Mouse (Mus musculus) stomach, embryonic 14.5 days (tissue): ENCODE measurements at regions not wholly inside any gene's neighbourhood (a gene's known extent, or its start where the extent isn't known, plus 50 kb on each side); places are given as distances from the start of the nearest gene placed in this dataset.

Experiments
- ATAC-seq: fragments of 200-750 bp; cut with Nextera tagmentation; 2 replicates; pipeline ENCODE4 v1.8.0; 2017; ENCODE audit warnings: low read depth, moderate TSS enrichment; ENCODE audit not compliant: insufficient number of reproducible peaks, insufficient read depth, low FRiP score
- H3K27ac ChIP-seq: fragments of 300-500 bp; sonication (generic); 2 replicates; pipeline ENCODE4 v1.5.1; 2014; ENCODE audit warnings: mild to moderate bottlenecking, low read length, moderate library complexity, mixed read lengths
- H3K27me3 ChIP-seq: fragments of 300-500 bp; sonication (generic); 2 replicates; pipeline ENCODE4 v1.6.1; 2014; ENCODE audit warnings: low read length, control low read depth, mixed read lengths; ENCODE audit not compliant: control insufficient read depth, insufficient read depth
- H3K36me3 ChIP-seq: fragments of 300-500 bp; sonication (generic); 2 replicates; pipeline ENCODE4 v1.6.1; 2014; ENCODE audit warnings: mild to moderate bottlenecking, control low read depth, low read length, moderate library complexity, mixed read lengths; ENCODE audit not compliant: control insufficient read depth, insufficient read depth
- H3K4me1 ChIP-seq: fragments of 300-500 bp; sonication (generic); 2 replicates; pipeline ENCODE4 v1.6.1; 2014; ENCODE audit warnings: low read length, control low read depth, mixed read lengths; ENCODE audit not compliant: control insufficient read depth, insufficient read depth
- H3K4me2 ChIP-seq: fragments of 300-500 bp; sonication (generic); replicated peaks from 2 replicates; pipeline ENCODE4 v1.6.1; 2014; ENCODE audit warnings: low read depth, low read length, control low read depth
- H3K4me3 ChIP-seq: fragments of 300-500 bp; sonication (generic); 2 replicates; pipeline ENCODE4 v1.5.1; 2014; ENCODE audit warnings: low read depth, low read length, control low read depth
- H3K9ac ChIP-seq: fragments of 300-500 bp; sonication (generic); replicated peaks from 2 replicates; pipeline ENCODE4 v1.6.1; 2014; ENCODE audit warnings: low read depth, mild to moderate bottlenecking, control low read depth, low read length, moderate library complexity, mixed read lengths
- H3K9me3 ChIP-seq: fragments of 300-500 bp; sonication (generic); 2 replicates; pipeline ENCODE4 v1.6.1; 2016; ENCODE audit warnings: low read depth, low read length, control low read depth; ENCODE audit not compliant: control insufficient read depth
- WGBS: fragments of 180-500 bp; shearing (Covaris S2); extraction: QIAGEN DNeasy Blood & Tissue Kit; methylation state at CpG from one replicate; pipeline ENCODE4 v1.1.7; 2014; 5-methylcytosine and 5-hydroxymethylcytosine counted together

GRCm38 (mm10) chr10:100685748-100686147, 95.5 kb downstream of the 1700017N19Rik start:
- H3K4me3 ChIP-seq: no peak overlapping the region
- H3K4me2 ChIP-seq: no peak overlapping the region
- H3K4me1 ChIP-seq: no peaks in the 10 kb centered on the region
- no peak for ATAC-seq
- H3K27me3 ChIP-seq: no peaks in the 10 kb centered on the region
- H3K9ac ChIP-seq: no peak overlapping the region
- no peaks in the 10 kb centered on the region for H3K36me3 ChIP-seq
- WGBS: 67% methylated on average over 3 of the region's 3 CpGs
- H3K27ac ChIP-seq: no peak overlapping the region
- H3K9me3 ChIP-seq: no peaks in the 10 kb centered on the region

GRCm38 (mm10) chr10:100695944-100696343, 105.7 kb downstream of the 1700017N19Rik start:
- H3K27me3 ChIP-seq: no peaks in the 10 kb centered on the region
- WGBS: 87% methylated on average over 2 of the region's 2 CpGs
- no peaks in the 10 kb centered on the region for H3K9me3 ChIP-seq
- H3K9ac ChIP-seq: no peak overlapping the region
- no peak overlapping the region for H3K4me3 ChIP-seq
- no peaks in the 10 kb centered on the region for H3K4me1 ChIP-seq
- ATAC-seq: no peak
- H3K27ac ChIP-seq: no peak overlapping the region
- H3K4me2 ChIP-seq: no peak overlapping the region
- no peaks in the 10 kb centered on the region for H3K36me3 ChIP-seq

- no peak overlapping the region for H3K27ac ChIP-seq
- 76% methylated on average over 4 of the region's 4 CpGs for WGBS
- no peak overlapping the region for H3K4me3 ChIP-seq
- H3K36me3 ChIP-seq: no peaks in the 10 kb centered on the region
- no peak overlapping the region for H3K4me2 ChIP-seq
- no peaks in the 10 kb centered on the region for H3K4me1 ChIP-seq
- H3K9ac ChIP-seq: no peak overlapping the region
- no peak for ATAC-seq
- H3K9me3 ChIP-seq: no peaks in the 10 kb centered on the region
- no peaks in the 10 kb centered on the region for H3K27me3 ChIP-seq
Observed at GRCm38 (mm10) chr10:100699206-100699605, 108.9 kb downstream of the 1700017N19Rik start.

- Histone ChIP-seq H3K27ac (no peak overlapping the region), H3K9ac (no peak overlapping the region), H3K4me1 (no peaks in the 10 kb centered on the region), H3K9me3 (no peaks in the 10 kb centered on the region), H3K4me3 (no peak overlapping the region), H3K27me3 (no peaks in the 10 kb centered on the region), H3K36me3 (no peaks in the 10 kb centered on the region), H3K4me2 (no peak overlapping the region)
- no peak for ATAC-seq
- WGBS: 68% methylated on average over 10 of the region's 10 CpGs
Observed at GRCm38 (mm10) chr10:100700281-100701205, 110.3 kb downstream of the 1700017N19Rik start.

- Histone ChIP-seq H3K9me3 (no peaks in the 10 kb centered on the region), H3K9ac (no peak overlapping the region), H3K4me1 (no peaks in the 10 kb centered on the region), H3K4me3 (no peak overlapping the region), H3K36me3 (no peaks in the 10 kb centered on the region), H3K27me3 (no peaks in the 10 kb centered on the region), H3K27ac (no peak overlapping the region), H3K4me2 (no peak overlapping the region)
- WGBS: 90% methylated on average over 6 of the region's 6 CpGs
- ATAC-seq: no peak
Observed at GRCm38 (mm10) chr10:100701938-100702337, 111.7 kb downstream of the 1700017N19Rik start.

GRCm38 (mm10) chr10:100716084-100716667, 125.9 kb downstream of the 1700017N19Rik start:
- H3K9me3 ChIP-seq: no peaks in the 10 kb centered on the region
- no peak overlapping the region for H3K4me2 ChIP-seq
- no peak for ATAC-seq
- H3K4me1 ChIP-seq: no peaks in the 10 kb centered on the region
- H3K4me3 ChIP-seq: no peak overlapping the region
- H3K27ac ChIP-seq: no peak overlapping the region
- WGBS: 87% methylated on average over 7 of the region's 7 CpGs
- H3K27me3 ChIP-seq: no peaks in the 10 kb centered on the region
- no peaks in the 10 kb centered on the region for H3K36me3 ChIP-seq
- H3K9ac ChIP-seq: no peak overlapping the region

GRCm38 (mm10) chr10:100718574-100718973, 128.3 kb downstream of the 1700017N19Rik start:
- H3K36me3 ChIP-seq: no peaks in the 10 kb centered on the region
- no peak overlapping the region for H3K9ac ChIP-seq
- no peak overlapping the region for H3K4me2 ChIP-seq
- no peak for ATAC-seq
- no peaks in the 10 kb centered on the region for H3K9me3 ChIP-seq
- no peaks in the 10 kb centered on the region for H3K27me3 ChIP-seq
- H3K27ac ChIP-seq: no peak overlapping the region
- WGBS: 36% methylated on average over 3 of the region's 3 CpGs
- H3K4me1 ChIP-seq: no peaks in the 10 kb centered on the region
- H3K4me3 ChIP-seq: no peak overlapping the region

GRCm38 (mm10) chr10:100741269-100741668, 151.0 kb downstream of the 1700017N19Rik start:
- 63% methylated on average over 8 of the region's 8 CpGs for WGBS
- Histone ChIP-seq H3K4me1 (no peaks in the 10 kb centered on the region), H3K9me3 (no peaks in the 10 kb centered on the region), H3K27me3 (no peaks in the 10 kb centered on the region), H3K9ac (no peak overlapping the region), H3K27ac (no peak overlapping the region), H3K36me3 (no peaks in the 10 kb centered on the region), H3K4me3 (no peak overlapping the region), H3K4me2 (peak overlapping the region; percentile 5; the same call in 1 of the 2 replicates)
- ATAC-seq: no peak
